Mouse (Mus musculus) embryonic stem cell, embryonic (primary cell): ENCODE measurements around the gene Cbx1.

Experiments
- CTCF ChIA-PET, 4 experiments: fragments of 300-600 bp in 2 of 4; fragments of 350-600 bp in 2 of 4; sonication (Branson Sonifier 250); formaldehyde crosslinking; loops; one replicate each; lab custom pipeline; 2022; ENCODE audit warnings: inconsistent platforms in 2 of 4; lab: Charles Lee
- POLR2A ChIA-PET, 4 experiments: fragments of 300-600 bp in 2 of 4; fragments of 350-600 bp in 2 of 4; sonication (Branson Sonifier 250); formaldehyde crosslinking; loops; one replicate each; lab custom pipeline; 2022; ENCODE audit warnings: antibody characterized with exemption in 4 of 4, inconsistent platforms in 1 of 4; lab: Charles Lee

Gene Cbx1

DNA sequence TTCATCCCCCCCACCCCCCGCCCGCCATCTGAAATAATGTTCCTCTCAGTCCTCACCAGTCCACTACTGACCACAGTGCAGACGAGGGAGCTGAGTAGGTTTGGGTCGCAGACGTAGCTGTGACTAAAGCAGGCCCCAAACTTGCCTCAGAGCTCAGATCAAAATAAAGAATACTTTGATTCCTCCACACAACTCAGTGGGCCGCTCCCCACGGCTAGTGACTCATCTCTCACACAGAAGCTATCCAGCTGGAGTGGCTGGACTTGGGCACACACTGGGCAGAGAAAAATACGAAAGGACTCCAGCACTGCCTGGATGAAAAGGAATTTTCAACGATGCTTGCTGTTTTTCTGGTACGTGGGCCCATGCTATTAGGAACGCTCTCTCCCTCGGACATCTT, 22.4 kb upstream of the Cbx1 start:
- POLR2A ChIA-PET: interaction anchor here (0.6 to 8.6 kb wide), 29 partner anchors 9 to 199 kb away, joined by 3 to 110 read pairs (median 4); partner anchors contain the start of genes Snx11 (in 3 of the 4), Nfe2l1 (in 2 of the 4), Cbx1 (in 1 of the 4) and Pnpo (in 1 of the 4)
- CTCF ChIA-PET: interaction anchor here (0.5 to 2.3 kb wide), 15 partner anchors 9 to 1100 kb away, joined by 3 to 8 read pairs (median 5); partner anchors contain the start of genes Snx11 (in 2 of the 4) and Phb (in 1 of the 4)

DNA sequence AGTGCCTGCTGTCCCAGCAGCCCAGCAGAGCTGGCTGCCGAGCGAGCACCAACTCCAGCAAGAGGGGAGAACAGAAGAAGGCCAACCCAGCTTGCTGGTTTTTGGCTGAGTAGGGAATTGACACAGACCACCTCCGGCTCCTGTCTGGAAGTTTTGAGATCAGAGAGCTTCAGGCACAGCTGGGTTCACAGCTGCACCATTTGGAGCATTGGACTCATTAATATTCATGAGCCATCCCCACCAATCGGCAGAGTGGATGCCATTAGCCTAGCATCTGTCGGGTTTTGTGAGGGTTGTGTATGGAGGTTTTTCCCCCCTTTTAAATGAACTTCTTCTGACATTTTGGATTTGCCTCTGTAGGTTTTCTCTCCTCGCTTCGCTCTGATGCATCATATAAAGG, 21.8 kb upstream of the Cbx1 start:
- ChIA-PET POLR2A (interaction anchor here in 3 of 4 experiments (0.6 to 8.6 kb wide), 25 partner anchors 9 to 179 kb away, joined by 3 to 110 read pairs (median 4); partner anchors contain the start of genes Snx11 (in 3 of the 3), Nfe2l1 (in 2 of the 3), Cbx1 (in 1 of the 3) and Pnpo (in 1 of the 3)), CTCF (interaction anchor here in 3 of 4 experiments (0.5 to 2.3 kb wide), 15 partner anchors 9 to 956 kb away, joined by 3 to 8 read pairs (median 4); partner anchors contain the start of gene Snx11 (in 2 of the 3))

DNA sequence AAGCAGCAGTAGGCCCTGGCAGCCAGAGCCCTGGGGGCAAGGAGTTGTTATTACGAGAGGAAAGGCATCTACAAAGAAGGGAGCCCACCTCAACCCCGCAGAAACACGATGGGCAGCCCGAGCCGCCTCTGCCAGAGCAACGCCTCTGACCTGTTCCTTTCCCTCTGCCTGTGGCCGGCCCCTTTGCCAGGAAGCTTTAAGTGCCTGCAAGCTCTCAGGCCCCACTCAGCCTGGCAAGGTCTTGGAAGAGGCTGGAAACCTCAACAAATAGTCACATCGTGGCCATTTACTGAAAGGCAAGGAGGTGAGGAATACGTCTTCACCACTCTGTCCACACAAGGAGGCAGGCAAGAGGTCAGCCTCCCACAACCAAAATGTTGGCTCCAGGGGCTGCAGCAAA, 20.7 kb upstream of the Cbx1 start:
- POLR2A ChIA-PET: interaction anchor here in 3 of 4 experiments (1.1 to 8.6 kb wide), 8 partner anchors 8 to 89 kb away, joined by 3 to 110 read pairs (median 11); partner anchors contain the start of genes Snx11 (in 3 of the 3) and Nfe2l1 (in 1 of the 3)
- CTCF ChIA-PET: interaction anchor here in 3 of 4 experiments (0.6 to 2.3 kb wide), 6 partner anchors 11 to 26 kb away, joined by 3 to 8 read pairs (median 4); no protein-coding TSS in a partner anchor

DNA sequence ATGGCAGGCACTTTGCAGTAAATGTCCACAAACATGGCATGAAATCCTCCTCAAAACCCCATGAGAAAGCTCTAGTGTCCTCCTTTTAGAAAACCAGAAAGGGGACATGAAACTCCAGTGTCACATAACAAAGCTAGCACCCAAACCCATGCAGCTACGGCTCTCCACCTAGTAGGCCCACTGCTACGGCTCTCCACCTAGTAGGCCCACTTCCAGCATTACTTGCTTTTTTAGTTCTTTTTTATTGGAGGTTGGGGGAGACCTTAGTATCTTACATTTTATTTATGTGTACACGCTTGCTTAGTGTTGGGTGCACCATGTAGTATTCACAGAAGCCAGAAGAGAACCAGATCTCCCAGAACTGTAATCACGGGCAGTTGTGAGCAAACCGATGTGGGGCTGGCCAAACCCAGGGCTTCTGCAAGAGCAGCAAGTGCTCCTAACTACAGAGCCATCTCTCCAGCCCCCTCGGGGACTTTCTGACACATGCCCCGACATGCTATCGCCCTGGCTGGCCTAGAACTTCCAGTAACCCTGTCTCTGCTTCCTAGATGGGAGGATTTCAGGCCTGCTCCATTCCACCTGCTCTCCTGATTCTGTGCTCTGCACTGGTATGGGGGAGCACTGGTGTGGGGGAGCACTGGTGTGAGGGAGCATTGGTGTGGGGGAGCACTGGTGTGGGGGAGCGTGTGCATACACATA, 17.5 kb upstream of the Cbx1 start:
- CTCF ChIA-PET: interaction anchor here in 2 of 4 experiments (1.1 to 2.0 kb wide), 5 partner anchors 8 to 91 kb away, joined by 3 to 6 read pairs (median 6); no protein-coding TSS in a partner anchor
- POLR2A ChIA-PET: interaction anchor here (0.6 to 10.0 kb wide), 18 partner anchors 7 to 587 kb away, joined by 3 to 110 read pairs (median 4); partner anchors contain the start of gene Cbx1 (in 1 of the 4)

DNA sequence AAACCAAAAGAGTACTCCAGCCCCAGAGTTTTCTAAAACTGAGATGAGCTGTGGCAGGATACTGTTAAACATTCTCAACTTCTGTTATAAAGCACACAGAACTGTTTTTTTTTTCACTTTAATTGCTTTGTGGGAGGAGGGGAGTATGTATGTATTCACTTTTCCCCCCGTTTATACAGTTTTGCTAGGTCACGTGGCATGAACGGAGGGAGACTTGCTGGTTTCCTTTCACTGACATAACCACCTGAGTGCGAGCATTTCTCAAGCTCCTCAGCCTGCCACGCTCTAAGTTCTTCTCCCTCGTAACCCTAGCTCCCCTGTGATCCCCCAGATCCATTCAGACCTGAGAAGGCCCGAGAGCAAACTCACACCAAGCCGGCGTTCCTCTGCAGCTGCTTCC, 16.5 kb upstream of the Cbx1 start:
- POLR2A ChIA-PET: interaction anchor here in 3 of 4 experiments (0.6 to 10.0 kb wide), 21 partner anchors 8 to 501 kb away, joined by 3 to 110 read pairs (median 4); partner anchors contain the start of genes Cbx1 (in 1 of the 3), Cdk5rap3 (in 1 of the 3) and Hoxb9 (in 1 of the 3)
- CTCF ChIA-PET: interaction anchor here in 2 of 4 experiments (1.2 to 1.9 kb wide), 6 partner anchors 9 to 90 kb away, joined by 3 to 6 read pairs (median 4); no protein-coding TSS in a partner anchor

DNA sequence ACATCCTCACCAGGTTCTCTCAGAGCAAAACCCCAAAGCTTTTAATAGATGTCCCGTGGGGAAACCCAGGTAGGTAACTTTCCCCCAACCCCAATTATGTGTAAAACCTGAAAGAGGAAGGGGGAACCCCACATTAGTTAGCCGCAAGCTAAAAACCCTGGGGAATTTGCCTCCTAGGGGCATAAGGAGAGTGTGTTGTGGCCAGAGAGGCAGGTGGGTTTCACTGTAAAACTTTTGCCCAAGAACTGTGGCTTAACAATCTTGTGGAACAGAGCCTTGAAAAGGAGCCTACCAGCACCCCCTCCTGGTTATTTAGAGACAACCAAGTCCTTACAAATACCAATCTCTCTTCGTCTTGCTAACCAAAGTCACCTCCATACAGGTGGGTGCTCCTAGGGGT, 14.4 kb upstream of the Cbx1 start:
- ChIA-PET CTCF (interaction anchor here (0.5 to 2.7 kb wide), 20 partner anchors 7 to 931 kb away, joined by 3 to 9 read pairs (median 3); partner anchors contain the start of gene Cdk5rap3 (in 1 of the 4)), POLR2A (interaction anchor here in 3 of 4 experiments (0.5 to 10.0 kb wide), 17 partner anchors 9 to 528 kb away, joined by 3 to 110 read pairs (median 4); partner anchors contain the start of gene Nfe2l1 (in 1 of the 3))

DNA sequence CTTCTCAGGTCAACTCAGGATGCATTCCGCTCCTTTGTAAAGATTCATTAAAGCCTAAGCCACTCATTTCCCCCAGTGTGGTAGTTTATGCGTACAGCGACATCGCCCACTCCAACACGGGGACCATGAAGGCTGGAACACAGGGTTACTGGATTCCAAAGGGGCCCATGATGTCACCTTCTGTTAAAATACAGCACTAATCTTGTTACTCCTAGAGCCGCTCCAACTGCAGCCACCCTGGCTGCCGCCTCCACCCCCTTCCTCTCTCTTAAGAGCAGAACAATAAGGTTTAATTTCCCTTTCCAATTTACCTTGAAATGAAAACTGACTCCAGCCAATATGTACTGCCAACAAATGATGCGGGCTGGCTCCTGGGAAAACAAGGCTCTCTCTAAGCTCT, 13.9 kb upstream of the Cbx1 start:
- ChIA-PET POLR2A (interaction anchor here in 3 of 4 experiments (0.8 to 10.0 kb wide), 16 partner anchors 9 to 527 kb away, joined by 3 to 110 read pairs (median 4); partner anchors contain the start of gene Cbx1 (in 1 of the 3)), CTCF (interaction anchor here in 3 of 4 experiments (0.7 to 2.7 kb wide), 15 partner anchors 8 to 496 kb away, joined by 3 to 9 read pairs (median 3); no protein-coding TSS in a partner anchor)

DNA sequence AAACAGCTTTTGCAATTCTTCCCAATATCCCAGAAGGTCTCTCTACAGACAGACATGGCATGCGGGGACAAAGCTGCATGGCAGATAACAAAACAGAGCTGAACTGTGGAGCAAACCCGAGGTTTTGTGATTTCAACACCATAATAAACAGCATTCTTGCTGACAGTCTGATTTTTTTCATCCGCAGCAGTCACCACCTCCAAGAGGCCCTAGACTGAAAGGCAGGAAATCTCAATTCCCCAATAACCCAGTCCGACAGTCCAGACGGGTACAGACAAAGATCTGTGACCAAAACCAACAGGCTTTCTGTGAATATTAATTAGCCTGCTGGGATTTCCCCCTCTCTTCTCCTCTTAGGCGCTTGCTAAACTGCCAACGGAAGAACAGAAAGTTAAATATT, 13.3 kb upstream of the Cbx1 start:
- CTCF ChIA-PET: interaction anchor here in 3 of 4 experiments (1.3 to 2.7 kb wide), 8 partner anchors 8 to 496 kb away, joined by 3 to 9 read pairs (median 5); no protein-coding TSS in a partner anchor
- POLR2A ChIA-PET: interaction anchor here in 3 of 4 experiments (1.1 to 10.0 kb wide), 12 partner anchors 10 to 86 kb away, joined by 3 to 110 read pairs (median 5); partner anchors contain the start of gene Cbx1 (in 1 of the 3)

DNA sequence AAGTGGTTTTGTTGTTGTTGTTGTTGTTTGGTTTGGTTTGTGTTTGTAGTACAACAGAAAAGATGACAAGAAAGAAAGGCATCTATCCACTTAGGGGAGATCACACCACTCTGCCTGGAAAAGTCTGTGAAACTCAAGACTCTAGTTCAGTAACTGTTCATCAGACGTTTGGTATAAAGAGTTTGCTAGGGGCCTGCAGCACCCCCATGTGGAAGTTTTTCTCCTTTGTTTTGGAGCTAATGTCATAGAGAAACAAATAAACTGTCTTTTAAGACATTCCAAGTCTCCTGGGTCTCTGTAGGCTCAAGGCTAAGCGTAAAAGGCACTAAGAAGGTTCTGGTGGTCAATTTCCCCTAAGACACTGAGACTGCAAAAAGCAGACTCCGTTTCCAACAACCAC, 12.9 kb upstream of the Cbx1 start:
- ChIA-PET POLR2A (interaction anchor here in 3 of 4 experiments (0.8 to 10.0 kb wide), 18 partner anchors 10 to 140 kb away, joined by 3 to 110 read pairs (median 10); partner anchors contain the start of genes Cbx1 (in 3 of the 3), Cdk5rap3 (in 1 of the 3) and Nfe2l1 (in 1 of the 3)), CTCF (interaction anchor here in 2 of 4 experiments (1.0 to 2.7 kb wide), 8 partner anchors 9 to 91 kb away, joined by 3 to 8 read pairs (median 5); no protein-coding TSS in a partner anchor)

DNA sequence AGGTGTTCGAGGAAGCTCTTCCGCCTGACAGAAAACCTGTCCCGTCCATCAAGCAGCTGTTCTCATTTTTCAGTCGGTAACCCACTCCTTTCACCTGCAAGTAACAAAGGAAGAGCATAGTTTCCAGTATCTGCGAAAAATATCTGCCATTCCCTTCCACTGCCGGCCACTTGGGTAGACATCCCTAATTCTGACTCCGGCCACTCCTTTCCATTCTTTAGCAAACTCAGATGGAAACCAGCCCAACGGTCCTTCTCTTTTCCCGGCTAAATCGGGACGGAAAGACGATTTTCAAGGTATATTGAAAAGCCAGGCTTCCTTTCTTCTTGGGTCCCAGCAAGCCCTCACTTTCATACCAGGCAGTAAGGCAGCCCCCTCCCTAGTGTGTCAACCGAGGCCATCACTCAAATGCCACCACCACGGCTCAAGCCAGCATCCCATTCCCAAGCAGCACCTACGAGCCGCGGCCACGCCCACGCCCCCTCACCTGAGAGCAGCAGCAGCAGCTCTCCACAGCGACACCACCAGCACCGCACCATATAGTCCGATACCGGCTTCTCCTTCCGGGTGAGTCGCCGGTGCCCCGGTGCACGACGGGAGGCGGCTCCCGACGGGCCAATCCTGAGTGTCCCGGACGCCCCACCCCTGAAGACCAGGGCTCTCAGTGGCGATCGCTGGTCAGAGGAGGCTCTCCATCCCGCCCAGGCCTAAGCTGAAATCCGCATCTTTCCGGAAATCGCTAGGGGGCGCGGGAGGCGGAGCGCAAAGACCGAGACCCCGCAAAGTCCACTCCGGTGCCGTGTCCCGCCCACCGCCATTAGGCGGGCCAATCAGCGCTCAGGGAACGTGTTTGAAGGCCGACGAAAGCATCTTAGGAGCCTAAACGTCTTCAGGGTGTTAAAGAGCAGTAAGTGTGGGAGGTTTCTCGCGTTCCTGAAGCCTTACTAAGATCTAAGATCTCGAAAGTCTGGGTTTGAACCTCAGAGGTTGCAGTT, 11.7 kb upstream of the Cbx1 start, which contains the start of gene Snx11:
Gene Snx11 (minus strand): TSS at position 592 of the 995 bp plus-strand sequence.
- ChIA-PET CTCF (interaction anchor here in 3 of 4 experiments (0.5 to 2.7 kb wide), 30 partner anchors 8 to 537 kb away, joined by 3 to 8 read pairs (median 3); partner anchors contain the start of genes Cdk5rap3 (in 1 of the 3) and Hoxb5 (in 1 of the 3)), POLR2A (interaction anchor here (0.6 to 10.0 kb wide), 63 partner anchors 8 to 392 kb away, joined by 3 to 110 read pairs (median 4); partner anchors contain the start of genes Cbx1 (in 3 of the 4), Nfe2l1 (in 3 of the 4), Cdk5rap3 (in 1 of the 4) and Copz2 (in 1 of the 4))

DNA sequence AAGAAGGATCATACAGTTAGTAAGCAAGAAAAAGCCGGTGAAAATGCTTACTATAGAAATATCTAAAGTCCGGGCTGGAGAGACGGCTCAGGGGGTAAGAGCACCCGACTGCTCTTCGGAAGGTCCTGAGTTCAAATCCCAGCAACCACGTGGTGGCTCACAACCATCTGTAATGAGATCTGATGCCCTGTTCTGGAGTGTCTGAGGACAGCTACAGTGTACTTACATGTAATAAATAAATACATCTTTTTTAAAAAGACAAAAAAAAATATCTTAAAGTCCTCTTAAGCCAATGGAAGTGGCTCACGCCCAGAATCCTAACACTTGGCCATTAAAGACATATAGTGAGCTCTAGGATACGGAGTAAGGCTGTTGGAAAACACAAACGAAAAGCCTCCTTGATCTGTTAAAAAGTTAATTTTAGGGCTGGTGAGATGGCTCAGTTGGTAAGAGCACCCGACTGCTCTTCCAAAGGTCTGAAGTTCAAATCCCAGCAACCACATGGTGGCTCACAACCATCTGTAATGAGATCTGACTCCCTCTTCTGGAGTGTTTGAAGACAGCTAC, 10.8 kb upstream of the Cbx1 start:
- CTCF ChIA-PET: interaction anchor here in 3 of 4 experiments (0.6 to 2.0 kb wide), 18 partner anchors 9 to 782 kb away, joined by 3 to 13 read pairs (median 4); partner anchors contain the start of genes Cdk5rap3 (in 1 of the 3) and Hoxb5 (in 1 of the 3)
- POLR2A ChIA-PET: interaction anchor here (0.6 to 10.0 kb wide), 50 partner anchors 8 to 391 kb away, joined by 3 to 110 read pairs (median 6); partner anchors contain the start of genes Cbx1 (in 3 of the 4), Nfe2l1 (in 3 of the 4), Cdk5rap3 (in 1 of the 4) and Copz2 (in 1 of the 4)

DNA sequence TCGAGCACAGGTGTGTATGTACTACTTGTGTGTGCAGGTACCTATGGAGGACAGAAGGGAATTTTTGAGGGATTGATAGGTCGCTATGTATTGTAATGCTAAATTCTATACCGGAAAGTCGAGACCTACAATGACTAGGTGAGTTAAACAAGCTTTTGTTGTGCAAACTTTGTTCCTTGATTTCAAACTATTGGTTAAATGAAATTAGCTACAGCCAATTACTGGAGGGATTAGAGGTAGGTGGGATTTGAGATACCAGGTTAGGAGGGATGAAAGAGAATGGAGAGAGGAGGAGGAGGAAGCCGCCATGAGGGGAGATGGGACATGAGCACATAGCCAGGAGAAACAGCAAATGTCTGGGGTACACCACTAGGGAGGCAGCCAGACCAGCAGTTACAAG, 8.6 kb upstream of the Cbx1 start:
- ChIA-PET POLR2A (interaction anchor here (0.5 to 10.0 kb wide), 43 partner anchors 8 to 883 kb away, joined by 3 to 110 read pairs (median 5); partner anchors contain the start of genes Cbx1 (in 2 of the 4), Nfe2l1 (in 2 of the 4), Mllt6 (in 1 of the 4) and Pnpo (in 1 of the 4)), CTCF (interaction anchor here (0.6 to 1.8 kb wide), 17 partner anchors 8 to 242 kb away, joined by 3 to 12 read pairs (median 4); partner anchors contain the start of genes Cbx1 (in 1 of the 4) and Copz2 (in 1 of the 4))

DNA sequence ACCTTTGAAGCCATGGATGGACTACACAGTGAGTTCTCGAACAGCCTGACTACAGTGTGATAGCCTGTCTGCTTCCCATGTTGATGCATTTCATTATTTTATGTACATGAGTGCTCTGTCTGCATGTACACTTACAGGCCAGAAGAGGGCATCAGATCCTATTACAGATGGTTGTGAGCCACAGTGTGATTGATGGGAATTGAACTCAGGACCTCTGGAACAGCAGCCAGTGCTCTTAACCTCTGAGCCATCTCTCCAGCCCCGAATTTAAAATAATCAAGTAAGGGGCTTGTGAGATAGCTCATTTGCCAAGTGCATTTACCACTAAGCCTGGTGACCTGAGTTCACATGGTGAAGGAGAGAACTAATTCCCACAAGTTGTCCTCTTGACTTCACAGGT, 7.5 kb upstream of the Cbx1 start:
- CTCF ChIA-PET: interaction anchor here (0.6 to 1.8 kb wide), 15 partner anchors 8 to 108 kb away, joined by 3 to 12 read pairs (median 3); partner anchors contain the start of genes Cbx1 (in 1 of the 4) and Copz2 (in 1 of the 4)
- POLR2A ChIA-PET: interaction anchor here in 3 of 4 experiments (0.6 to 10.0 kb wide), 35 partner anchors 9 to 1986 kb away, joined by 3 to 110 read pairs (median 5); partner anchors contain the start of genes Cbx1 (in 1 of the 3), Nfe2l1 (in 1 of the 3) and Pnpo (in 1 of the 3)

DNA sequence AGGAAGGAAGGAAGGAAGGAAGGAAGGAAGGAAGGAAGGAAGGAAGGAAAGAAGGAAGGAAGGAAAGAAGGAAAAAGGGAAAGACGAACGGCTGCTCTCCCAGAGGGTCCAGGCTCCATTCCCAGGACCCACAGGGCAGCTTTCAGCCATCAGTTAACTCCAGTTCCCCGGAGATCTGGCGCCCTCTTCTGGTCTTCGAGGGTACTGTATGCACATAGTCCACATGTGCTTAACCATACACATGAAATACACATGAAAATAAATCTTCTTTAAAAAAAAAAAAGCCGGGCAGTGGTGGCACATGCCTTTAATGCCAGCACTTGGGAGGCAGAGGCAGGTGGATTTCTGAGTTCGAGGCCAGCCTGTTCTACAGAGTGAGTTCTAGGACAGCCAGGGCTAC, 4.1 kb upstream of the Cbx1 start:
- POLR2A ChIA-PET: interaction anchor here (0.7 to 8.2 kb wide), 20 partner anchors 9 to 119 kb away, joined by 3 to 69 read pairs (median 3); partner anchors contain the start of gene Nfe2l1 (in 1 of the 4)
- CTCF ChIA-PET: interaction anchor here (0.6 to 2.2 kb wide), 29 partner anchors 9 to 581 kb away, joined by 3 to 8 read pairs (median 5); no protein-coding TSS in a partner anchor
